In the genomic region with DNA sequence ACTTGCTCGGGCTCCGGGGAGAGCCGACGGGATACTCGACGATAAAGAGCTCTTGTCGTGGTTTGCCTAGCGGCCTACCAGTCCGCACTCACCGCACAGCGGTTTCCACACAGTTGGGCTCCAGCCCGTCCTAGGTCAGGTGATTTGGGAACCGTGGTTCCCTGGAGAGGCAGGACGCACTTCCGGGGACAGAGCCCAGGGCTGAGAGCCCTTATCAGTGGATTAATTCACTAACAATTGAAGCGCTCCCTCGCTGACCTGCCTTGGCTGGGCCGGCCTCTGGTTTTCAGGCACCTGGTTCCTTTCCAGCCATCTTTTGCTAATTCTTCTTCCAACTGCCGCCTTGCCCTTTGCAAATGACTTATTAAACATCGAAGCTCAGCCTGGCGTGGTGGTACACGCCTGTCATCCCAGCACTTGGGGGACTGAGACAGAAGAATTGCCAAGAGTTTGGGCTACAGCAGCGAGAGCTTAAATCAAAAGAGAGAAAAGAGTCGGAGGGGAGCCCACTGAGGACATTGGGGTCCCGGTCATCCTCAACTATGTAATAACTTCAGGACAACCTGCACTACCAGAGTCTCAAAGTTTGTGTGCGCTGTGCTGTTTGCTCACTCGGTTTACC, we compare ENCODE assay signal across 10 mouse cellular contexts. TPM values are rescaled to one million over a fixed set of nuclear protein-coding genes. Genes with fewer than 3 reads are reported as not detected.
A peak's percentile ranks its signal among the peaks of the same experiment; 100 is the strongest.
DNase-seq lines count a peak whose midpoint lies in the region; ATAC-seq and TF ChIP-seq lines count a peak whose summit lies in the region.
"Had no signal": no experiment of that assay in that cellular context is flagged by ENCODE, and none has a peak within 500 bp of the region (broad histone marks: within the 10 kb centered on the region; RNA-seq: fewer than 3 reads in every experiment).

No protein-coding gene starts in this region.

- TF ChIP-seq EP300 in heart, postnatal 0 days (IDR thresholded peaks at IDR 0.05; ENCODE audit: low read depth): no peak
- TF ChIP-seq EP300 in lung, postnatal 0 days (IDR thresholded peaks at IDR 0.05): no peak

- intact Hi-C loops in gastrocnemius, postnatal 14 days (cut with DNase I; ENCODE audit: low total_unique reads): no loop called here

- WGBS in heart, postnatal 0 days: 5% methylated on average over 27 of the region's 27 CpGs
- 2% methylated on average over 27 of the region's 27 CpGs for WGBS in lung, postnatal 0 days

- peak; percentile 77 for ATAC-seq in heart, postnatal 0 days (ENCODE audit: insufficient read depth, low read depth)
- ATAC-seq in lung, postnatal 0 days: peak; percentile 95

- H3K36me3 ChIP-seq in heart, postnatal 0 days (replicated peaks; ENCODE audit: control insufficient read depth, insufficient read depth, low read length): no peaks in the 10 kb centered on the region
- H3K36me3 ChIP-seq in lung, postnatal 0 days (ENCODE audit: insufficient read depth, low read length): no peaks in the 10 kb centered on the region

- peak overlapping the region; percentile 23 for H3K4me2 ChIP-seq in heart, postnatal 0 days (ENCODE audit: low read depth, low read length)
- no peak overlapping the region for H3K4me2 ChIP-seq in lung, postnatal 0 days (replicated peaks; ENCODE audit: low read depth, low read length)

- H3K9ac ChIP-seq in heart, postnatal 0 days (replicated peaks; ENCODE audit: low read depth, low read length): no peak overlapping the region
- H3K9ac ChIP-seq in lung, postnatal 0 days (replicated peaks; ENCODE audit: low read depth): no peak overlapping the region

- TF ChIP-seq CTCF in heart, postnatal 0 days (IDR thresholded peaks at IDR 0.05; ENCODE audit: low read depth): no peak
- TF ChIP-seq CTCF in lung, postnatal 0 days (IDR thresholded peaks at IDR 0.05): no peak

- H3K9me3 ChIP-seq in heart, postnatal 0 days (replicated peaks; ENCODE audit: control insufficient read depth, low read length): no peaks in the 10 kb centered on the region
- no peaks in the 10 kb centered on the region for H3K9me3 ChIP-seq in lung, postnatal 0 days (ENCODE audit: low read length)

- peak; percentile 64 for DNase-seq in adrenal gland, postnatal 10 days
- DNase-seq in adrenal gland, adult 8-10 months: no peak
- peak; percentile 48 for DNase-seq in MN1 (ENCODE audit: low spot score)
- peak; percentile 27 for DNase-seq in heart, postnatal 0 days (ENCODE audit: low spot score)
- peak; percentile 85 for DNase-seq in lung, postnatal 0 days (ENCODE audit: low spot score)
- DNase-seq in ovary, adult 18-20 months (ENCODE audit: low spot score): no peak
- DNase-seq in c-Kit-positive CD71-positive TER-119-positive erythroid progenitor cells, embryonic 14.5 days (ENCODE audit: low spot score): no peak
- DNase-seq in gastrocnemius, postnatal 14 days: no peak
- DNase-seq: cerebellum, adult 9-11 months; left cerebral cortex, postnatal 4 days had no signal

- no peak overlapping the region for H3K4me3 ChIP-seq in heart, postnatal 0 days (ENCODE audit: low read depth, low read length)
- no peak overlapping the region for H3K4me3 ChIP-seq in lung, postnatal 0 days (ENCODE audit: low read depth, low read length)

- H3K4me1 ChIP-seq in heart, postnatal 0 days (ENCODE audit: control insufficient read depth, insufficient read depth): no peaks in the 10 kb centered on the region
- no peaks in the 10 kb centered on the region for H3K4me1 ChIP-seq in lung, postnatal 0 days (ENCODE audit: insufficient read depth, low read depth, low read length)

- H3K27me3 ChIP-seq in heart, postnatal 0 days (ENCODE audit: control insufficient read depth, insufficient read depth, low read length): peaks cover 77% of the 10 kb centered on the region
- H3K27me3 ChIP-seq in lung, postnatal 0 days (replicated peaks; ENCODE audit: insufficient read depth, low read length): peaks cover 25% of the 10 kb centered on the region; the same call in 1 of the 2 replicates

- no peak overlapping the region for H3K27ac ChIP-seq in heart, postnatal 0 days (ENCODE audit: low read depth)
- no peak overlapping the region for H3K27ac ChIP-seq in lung, postnatal 0 days (ENCODE audit: low read length)

RNA-seq across cellular contexts. Expression of gene Onecut3, which starts 9.1 kb away (rescaled TPM):
- not detected for total RNA-seq in adrenal gland, postnatal 10 days (2021)
- total RNA-seq in adrenal gland, adult 8-10 months (2022): not detected
- not detected in 2 replicates for total RNA-seq in heart, postnatal 0 days (2014; rRNA removed; ENCODE audit: low replicate concordance)
- polyA plus RNA-seq in heart, postnatal 0 days (2015; fragmentation: Nextera tagmentation; extraction: Ambion mirVana): not detected in 2 replicates
- polyA plus RNA-seq in lung, postnatal 0 days (2015; fragmentation: Nextera tagmentation; extraction: Ambion mirVana): not detected in 2 replicates
- total RNA-seq in gastrocnemius, postnatal 14 days (2021): not detected

RNA-seq across cellular contexts. Expression of gene Atp8b3, which starts 35.2 kb away (rescaled TPM):
- total RNA-seq in adrenal gland, postnatal 10 days (2021): under 1 TPM; 0.27 to 0.36 TPM
- 1 to 10 TPM; 1.2 to 3.0 (median 1.9) TPM for total RNA-seq in adrenal gland, adult 8-10 months (2022)
- not detected in 2 replicates for total RNA-seq in heart, postnatal 0 days (2014; rRNA removed; ENCODE audit: low replicate concordance)
- not detected in 2 replicates for polyA plus RNA-seq in heart, postnatal 0 days (2015; fragmentation: Nextera tagmentation; extraction: Ambion mirVana)
- polyA plus RNA-seq in lung, postnatal 0 days (2015; fragmentation: Nextera tagmentation; extraction: Ambion mirVana): 0.04 and 0.10 TPM in 2 replicates
- total RNA-seq in gastrocnemius, postnatal 14 days (2021): not detected

RNA-seq across cellular contexts. Expression of gene Rexo1, which starts 57.6 kb away (rescaled TPM):
- 10 to 100 TPM; 31.9 to 44.5 TPM for total RNA-seq in adrenal gland, postnatal 10 days (2021)
- total RNA-seq in adrenal gland, adult 8-10 months (2022): 10 to 100 TPM; 54.2 to 60.1 (median 57.0) TPM
- 13.1 and 17.6 TPM in 2 replicates for total RNA-seq in heart, postnatal 0 days (2014; rRNA removed; ENCODE audit: low replicate concordance)
- polyA plus RNA-seq in heart, postnatal 0 days (2015; fragmentation: Nextera tagmentation; extraction: Ambion mirVana): 7.6 TPM in 2 replicates
- polyA plus RNA-seq in lung, postnatal 0 days (2015; fragmentation: Nextera tagmentation; extraction: Ambion mirVana): 12.9 TPM in 2 replicates
- total RNA-seq in gastrocnemius, postnatal 14 days (2021): 10 to 100 TPM in 1 of 2 experiments, 1 to 10 TPM in 1; 9.8 to 11.1 TPM

Comparison
In these comparisons a context has a peak if more than half of its experiments do, and no peak if none do; other contexts are left out.
1. DNase-seq: peak in adrenal gland, postnatal 10 days (single experiment), MN1 (single experiment), heart, postnatal 0 days (single experiment) and lung, postnatal 0 days (single experiment); none in adrenal gland, adult 8-10 months (single experiment), ovary, adult 18-20 months (single experiment), c-Kit-positive CD71-positive TER-119-positive erythroid progenitor cells, embryonic 14.5 days (single experiment) and gastrocnemius, postnatal 14 days (single experiment).